Mouse (Mus musculus) myocyte (in vitro differentiated cells): ENCODE measurements around the gene Slc39a8.

ENCODE experiments used
- CEBPB ChIP-seq: IDR thresholded peaks from 2 replicates; pipeline ENCODE4 v1.6.1; 2011; ENCODE audit warnings: mild to moderate bottlenecking, moderate library complexity; ENCODE audit not compliant: poor library complexity, insufficient read depth, severe bottlenecking
- E2F4 ChIP-seq: IDR thresholded peaks from one replicate; pipeline ENCODE4 v1.6.1; 2011; ENCODE audit warnings: mild to moderate bottlenecking, control low read depth, moderate library complexity; ENCODE audit not compliant: insufficient read depth
- MAX ChIP-seq: IDR thresholded peaks from one replicate; pipeline ENCODE4 v1.6.1; 2011; ENCODE audit warnings: low read depth, mild to moderate bottlenecking, control low read depth
- MYOD1 ChIP-seq, 3 experiments: IDR thresholded peaks; one replicate each; pipeline ENCODE4 v1.6.1; 2011; ENCODE audit warnings: control low read depth in 2 of 3, low read depth in 2 of 3, mild to moderate bottlenecking in 2 of 3, moderate library complexity in 1 of 3; ENCODE audit not compliant: insufficient read length in 2 of 3, control insufficient read depth in 1 of 3
- MYOG ChIP-seq, 3 experiments: IDR thresholded peaks; one replicate each; pipeline ENCODE4 v1.6.1; 2011; ENCODE audit warnings: control low read depth in 2 of 3, low read depth in 2 of 3, mild to moderate bottlenecking in 2 of 3; ENCODE audit not compliant: insufficient read length in 2 of 3, control insufficient read depth in 1 of 3, insufficient read depth in 1 of 3
- POLR2A ChIP-seq: IDR thresholded peaks from one replicate; pipeline ENCODE4 v1.6.1; 2011; ENCODE audit warnings: low read depth, mild to moderate bottlenecking, control low read depth, moderate library complexity; ENCODE audit not compliant: insufficient read length
- POLR2AphosphoS2 ChIP-seq: IDR thresholded peaks from one replicate; pipeline ENCODE4 v1.6.1; 2011; ENCODE audit warnings: low read depth, control low read depth; ENCODE audit not compliant: insufficient read length
- SRF ChIP-seq: IDR thresholded peaks from one replicate; pipeline ENCODE4 v1.6.1; 2011; ENCODE audit warnings: low read depth; ENCODE audit not compliant: control insufficient read depth, insufficient read length
- USF1 ChIP-seq: IDR thresholded peaks from one replicate; pipeline ENCODE4 v1.6.1; 2011; ENCODE audit warnings: low read depth, mild to moderate bottlenecking, control low read depth, moderate library complexity

DNA sequence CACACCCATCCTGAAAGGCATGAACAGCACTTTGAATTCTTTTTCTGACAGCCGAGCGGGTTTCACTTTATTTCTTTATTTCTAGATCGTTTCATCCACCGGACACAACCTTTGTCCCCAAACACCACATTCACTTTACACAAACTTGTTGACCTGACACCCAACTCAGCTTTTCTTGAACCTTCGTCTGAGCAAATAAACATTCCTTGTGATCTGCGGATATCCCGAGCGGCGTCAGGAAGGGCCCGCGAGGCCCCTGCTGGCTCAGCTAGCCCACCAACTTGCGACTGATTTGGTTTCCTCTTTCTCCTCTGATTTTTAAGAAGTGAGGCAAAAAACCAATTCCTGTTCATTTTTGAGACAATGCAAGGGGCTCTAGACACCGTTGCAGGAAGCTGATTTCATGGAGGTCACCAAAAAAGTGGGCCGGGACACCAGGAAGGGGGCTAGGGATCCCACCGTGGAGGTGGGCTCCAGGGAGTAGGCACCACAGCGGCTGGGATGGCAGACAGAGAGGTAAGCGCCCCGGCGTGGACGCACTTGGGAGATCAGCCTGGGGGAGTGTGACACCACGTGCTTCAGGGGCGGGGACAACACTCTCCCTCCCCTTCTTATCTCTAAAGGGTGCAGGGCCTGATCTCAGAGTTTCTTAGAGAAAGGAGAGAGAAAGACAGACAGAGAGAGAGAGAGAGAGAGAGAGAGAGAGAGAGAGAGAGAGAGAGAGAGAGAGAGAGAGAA, at the start of gene Slc39a8:
- TF ChIP-seq POLR2A (peak; percentile 70), CEBPB (no peak), USF1 (peak; percentile 81), MAX (no peak), E2F4 (no peak), POLR2AphosphoS2 (peak; percentile 52), MYOD1 (IDR thresholded peaks at IDR 0.05; ENCODE audit: control insufficient read depth in 1 of 3, insufficient read length in 2 of 3, low read depth in 2 of 3) (no peak), SRF (no peak), MYOG (IDR thresholded peaks at IDR 0.05; ENCODE audit: control insufficient read depth in 1 of 3, insufficient read depth in 1 of 3, insufficient read length in 2 of 3, low read depth in 2 of 3) (no peak)
